8 mouse cellular contexts compared by ENCODE assay signal in genomic region chr13:104287366-104288225, GRCm38 (mm10). TPM values are rescaled to one million over a fixed set of nuclear protein-coding genes. Genes with fewer than 3 reads are reported as not detected.
DNase-seq lines count a peak whose midpoint lies in the region; ATAC-seq lines count a peak whose summit lies in the region.

TSS of gene Adamts6 (plus strand) at chr13:104287835.

- peak within 1 kb of the TSS; percentile 97 for H3K27ac ChIP-seq in heart, embryonic 15.5 days
- H3K27ac ChIP-seq in midbrain, embryonic 13.5 days: peak within 1 kb of the TSS; percentile 63

- H3K36me3 ChIP-seq in heart, embryonic 15.5 days: no peaks in the 10 kb centered on the region
- no peaks in the 10 kb centered on the region for H3K36me3 ChIP-seq in midbrain, embryonic 13.5 days

- H3K9ac ChIP-seq in heart, embryonic 15.5 days: peak within 1 kb of the TSS; percentile 59
- H3K9ac ChIP-seq in midbrain, embryonic 13.5 days (replicated peaks): peak within 1 kb of the TSS; percentile 53

- H3K4me2 ChIP-seq in heart, embryonic 15.5 days: peak within 1 kb of the TSS; percentile 64
- peak within 1 kb of the TSS; percentile 64 for H3K4me2 ChIP-seq in midbrain, embryonic 13.5 days (replicated peaks)

- 0 out of 2 replicates have a peak, but pooled peaks cover 5% of the 10 kb centered on the region for H3K4me1 ChIP-seq in heart, embryonic 15.5 days (replicated peaks)
- peaks cover 31% of the 10 kb centered on the region for H3K4me1 ChIP-seq in midbrain, embryonic 13.5 days (replicated peaks)

- DNase-seq in 3134 (ENCODE audit: extremely low read depth, insufficient read length, low spot score) (peak; percentile 19), 416B (ENCODE audit: low read depth) (peak; percentile 74)
- peak; percentile 19 for DNase-seq in c-Kit-positive CD71-positive TER-119-positive erythroid progenitor cells, embryonic 14.5 days (ENCODE audit: low spot score)
- DNase-seq in kidney, postnatal 25 days: peak; percentile 14 to 40
- DNase-seq in thymus, postnatal 36 days: peak; percentile 35 to 59
- no peak for DNase-seq in spleen, adult 12 weeks (ENCODE audit: low spot score)

- H3K27me3 ChIP-seq in heart, embryonic 15.5 days: no peaks in the 10 kb centered on the region
- H3K27me3 ChIP-seq in midbrain, embryonic 13.5 days: no peaks in the 10 kb centered on the region

- peak within 1 kb of the TSS; percentile 58 for H3K4me3 ChIP-seq in heart, embryonic 15.5 days
- H3K4me3 ChIP-seq in midbrain, embryonic 13.5 days (replicated peaks): peak within 1 kb of the TSS; percentile 43

- no peak for ATAC-seq in heart, embryonic 15.5 days (replicated peaks; ENCODE audit: insufficient number of reproducible peaks, insufficient read depth, low FRiP score, low read depth)
- ATAC-seq in midbrain, embryonic 13.5 days: no peak

- WGBS in heart, embryonic 15.5 days: 1% methylated on average over 23 of the region's 23 CpGs
- WGBS in midbrain, embryonic 13.5 days: under 1% methylated on average over 23 of the region's 23 CpGs

- no peaks in the 10 kb centered on the region for H3K9me3 ChIP-seq in heart, embryonic 15.5 days (replicated peaks)
- no peaks in the 10 kb centered on the region for H3K9me3 ChIP-seq in midbrain, embryonic 13.5 days

RNA-seq across cellular contexts. Expression of gene Adamts6, which starts in this region (rescaled TPM):
- polyA plus RNA-seq in heart, embryonic 15.5 days (2015; fragmentation: Nextera tagmentation; extraction: Ambion mirVana): 4.6 and 5.1 TPM in 2 replicates
- polyA plus RNA-seq in midbrain, embryonic 13.5 days (2015; fragmentation: Nextera tagmentation; extraction: Ambion mirVana): 1.9 TPM in 2 replicates
